Mouse (Mus musculus): ENCODE measurements around the gene 4930470P17Rik.

4930470P17Rik gene

DNA sequence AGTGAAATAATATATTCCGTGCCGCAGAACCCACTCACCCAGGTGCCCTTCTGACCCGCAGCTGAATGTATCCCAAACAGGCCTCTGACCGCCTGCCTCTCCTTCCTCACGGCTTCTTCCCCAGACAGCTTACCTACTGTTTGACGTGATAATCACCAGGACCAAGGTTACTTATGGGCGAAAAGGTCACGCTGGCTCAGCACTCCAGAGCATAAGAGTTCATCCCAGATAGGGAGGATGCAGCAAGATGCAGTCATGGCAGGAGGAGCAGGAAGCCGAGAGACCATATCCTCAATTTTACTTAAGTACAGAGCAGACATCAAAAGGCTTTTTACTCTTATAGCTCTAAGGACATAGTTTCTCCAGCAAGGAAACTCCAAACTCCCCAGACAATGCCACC is at the start of gene 4930470P17Rik:
Gene 4930470P17Rik, minus strand, starts transcription at position 101 of the 400 bp plus-strand sequence.
- peak; percentile 48 for DNase-seq

DNA sequence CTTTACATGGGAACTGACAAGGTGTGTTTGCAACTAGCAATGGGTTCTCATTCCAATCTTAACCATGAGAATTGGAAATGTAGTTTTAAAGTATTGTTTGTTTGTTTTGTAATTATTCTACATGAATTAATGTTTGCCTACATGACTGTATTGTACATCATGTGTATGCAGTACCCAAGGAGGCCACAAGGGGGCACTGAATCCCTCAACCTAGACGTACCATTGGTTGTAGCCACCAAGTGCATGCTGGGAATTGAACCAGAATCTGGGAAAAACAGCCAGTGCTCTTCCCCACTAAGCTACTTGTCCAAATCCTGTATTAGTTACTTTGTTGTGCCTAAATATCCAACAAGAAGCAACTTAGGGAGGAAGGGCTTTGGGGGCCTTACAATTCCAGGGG is 49.7 kb upstream of the 4930470P17Rik start:
- DNase-seq, result no peak

GRCm38 (mm10) chr2:170648542-170648941 is 46.7 kb upstream of the 4930470P17Rik start:
- no peak for DNase-seq

GRCm38 (mm10) chr2:170646201-170646600 is 44.4 kb upstream of the 4930470P17Rik start:
- no peak for DNase-seq

GRCm38 (mm10) chr2:170642338-170642806 is 40.6 kb upstream of the 4930470P17Rik start:
- DNase-seq, result no peak

GRCm38 (mm10) chr2:170640281-170640680 is 38.5 kb upstream of the 4930470P17Rik start:
- DNase-seq, result peak; percentile 23

DNA sequence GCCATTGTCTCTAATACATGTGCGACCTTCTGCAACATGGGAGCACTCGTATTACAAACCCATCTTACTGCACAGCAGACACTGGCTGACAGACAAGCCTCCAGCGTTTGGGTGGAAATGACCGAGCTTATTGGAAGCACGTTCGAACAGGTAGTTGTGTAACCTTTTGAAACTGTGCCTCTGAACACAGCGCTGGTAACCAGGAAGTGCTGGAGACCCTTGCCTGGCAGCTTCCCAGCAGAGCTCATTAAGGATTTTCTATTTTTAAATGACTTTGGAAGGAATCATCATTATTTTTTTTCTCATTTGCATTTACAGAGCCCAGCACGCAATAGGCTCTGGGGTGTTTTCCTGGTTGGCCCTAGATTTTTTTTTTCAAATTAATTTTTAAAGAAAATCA is 36.9 kb upstream of the 4930470P17Rik start:
- no peak for DNase-seq

- peak; percentile 55 for DNase-seq
These were observed 31.3 kb upstream of the 4930470P17Rik start for GRCm38 (mm10) chr2:170632998-170633622.

- DNase-seq, result peak; percentile 55
These were observed 30.6 kb upstream of the 4930470P17Rik start for GRCm38 (mm10) chr2:170632386-170632785.

DNA sequence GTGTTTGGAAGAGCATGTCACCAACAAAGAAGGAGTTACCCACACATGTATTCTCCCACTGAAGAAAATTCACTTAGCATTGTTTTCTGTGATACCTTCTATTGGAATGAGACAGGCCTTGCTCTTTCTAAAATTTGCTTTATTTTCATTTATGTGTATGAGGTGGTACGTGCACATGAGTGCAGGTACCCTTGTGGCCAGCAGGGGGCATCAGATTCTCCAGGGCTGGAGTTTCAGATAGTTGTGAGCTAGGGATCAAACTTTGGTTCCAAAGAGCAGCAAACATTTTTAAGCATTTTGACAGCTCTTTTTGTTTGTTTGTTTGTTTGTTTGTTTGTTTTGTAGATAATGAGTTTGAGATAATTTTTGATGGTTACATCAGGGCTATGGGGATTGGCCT is 29.6 kb upstream of the 4930470P17Rik start:
- no peak for DNase-seq

GRCm38 (mm10) chr2:170630553-170630952 is 28.7 kb upstream of the 4930470P17Rik start:
- peak; percentile 81 for DNase-seq

- DNase-seq, result peak; percentile 62
These were observed 26.2 kb upstream of the 4930470P17Rik start for GRCm38 (mm10) chr2:170627991-170628390.

DNA sequence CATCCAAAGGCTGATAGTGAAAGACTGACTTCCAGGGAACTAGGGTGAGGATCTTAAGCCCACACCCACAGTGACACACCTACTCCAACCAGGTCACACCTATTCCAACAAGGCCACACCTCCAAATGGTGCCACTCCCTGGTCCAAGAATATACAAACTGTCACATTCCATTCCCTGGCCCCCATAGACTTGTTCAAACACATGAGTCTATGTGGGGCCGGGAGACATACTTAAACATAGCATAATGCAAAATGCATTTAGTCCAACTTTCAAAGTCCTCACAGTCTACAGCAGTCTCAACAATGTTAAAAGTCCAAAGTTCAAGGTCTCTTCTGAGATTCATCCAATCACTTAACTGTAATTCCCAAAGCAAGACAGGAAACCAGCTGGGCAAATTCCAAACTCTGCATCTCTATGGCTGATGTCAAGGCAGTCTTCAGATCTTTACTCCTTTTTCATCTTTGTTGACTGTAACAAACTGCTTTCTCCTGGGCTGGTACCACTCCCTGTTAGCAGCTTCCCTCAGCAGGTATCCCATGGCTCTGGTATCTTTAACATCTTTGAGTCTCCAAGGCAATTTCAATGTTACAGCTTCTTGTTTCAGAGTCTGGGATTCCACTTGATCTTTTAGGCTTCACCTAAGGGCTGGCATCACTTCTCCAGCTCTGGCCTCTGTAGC is 22.5 kb upstream of the 4930470P17Rik start:
- DNase-seq, result peak; percentile 58

- peak; percentile 58 for DNase-seq
These were observed 21.2 kb upstream of the 4930470P17Rik start for GRCm38 (mm10) chr2:170622985-170623384.

- peak; percentile 43 for DNase-seq
These were observed 17.2 kb upstream of the 4930470P17Rik start for GRCm38 (mm10) chr2:170618862-170619492.

GRCm38 (mm10) chr2:170611794-170612193 is 10.0 kb upstream of the 4930470P17Rik start:
- DNase-seq, result peak; percentile 57

GRCm38 (mm10) chr2:170601171-170601570 is 646 bp downstream of the 4930470P17Rik start:
- DNase-seq, result no peak

GRCm38 (mm10) chr2:170597586-170597985 is 4.2 kb downstream of the 4930470P17Rik start:
- no peak for DNase-seq

- DNase-seq, result no peak
These were observed 5.1 kb downstream of the 4930470P17Rik start for GRCm38 (mm10) chr2:170596726-170597125.

- no peak for DNase-seq
These were observed 9.7 kb downstream of the 4930470P17Rik start for GRCm38 (mm10) chr2:170592161-170592560.

DNA sequence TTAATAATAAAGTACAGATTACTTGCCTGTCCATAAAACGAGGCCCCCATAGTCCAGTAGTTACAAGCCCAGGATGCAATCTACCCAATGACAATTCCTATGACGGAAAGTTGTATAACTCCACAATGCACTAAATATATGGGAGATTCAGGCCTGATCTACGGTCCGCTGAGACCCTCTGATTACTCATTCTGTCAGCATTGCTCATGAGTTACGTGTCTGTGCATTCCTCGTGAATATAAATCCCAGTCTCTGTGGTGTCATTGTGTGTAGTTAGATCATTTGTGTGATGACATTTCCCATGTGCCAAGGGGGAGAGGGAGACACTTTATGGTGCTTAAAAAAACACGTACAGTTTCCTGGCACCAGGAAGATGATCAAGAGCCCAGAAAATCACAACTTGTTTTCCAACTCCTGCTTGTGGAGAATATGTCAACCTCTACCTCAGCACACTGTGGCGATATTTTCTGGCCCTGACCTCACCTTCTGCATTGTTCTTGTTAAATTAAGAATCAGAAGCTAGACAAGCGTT is 13.4 kb downstream of the 4930470P17Rik start:
- DNase-seq, result no peak

DNA sequence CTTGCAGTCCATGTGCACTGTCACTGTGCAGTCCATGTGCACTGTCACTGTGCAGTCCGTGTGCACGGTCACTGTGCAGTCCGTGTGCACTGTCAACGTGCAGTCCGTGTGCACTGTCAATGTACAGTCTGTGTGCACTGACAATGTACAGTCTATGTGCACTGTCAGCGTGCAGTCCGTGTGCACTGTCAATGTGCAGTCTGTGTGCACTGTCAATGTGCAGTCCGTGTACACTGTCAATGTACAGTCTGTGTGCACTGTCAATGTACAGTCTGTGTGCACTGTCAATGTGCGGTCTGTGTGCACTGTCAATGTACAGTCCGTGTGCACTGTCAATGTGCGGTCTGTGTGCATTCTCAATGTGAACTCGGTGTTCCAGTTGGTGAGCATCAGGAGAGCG is 17.1 kb downstream of the 4930470P17Rik start:
- DNase-seq, result no peak

- no peak for DNase-seq
These were observed 22.3 kb downstream of the 4930470P17Rik start for GRCm38 (mm10) chr2:170579551-170579950.

- no peak for DNase-seq
These were observed 23.2 kb downstream of the 4930470P17Rik start for GRCm38 (mm10) chr2:170578588-170578987.

Data from heart, adult 11 months (tissue).